Mouse (Mus musculus): ENCODE data around the gene Stat5b.
A peak's percentile ranks its signal among the peaks of the same experiment; 100 is the strongest.

Gene Stat5b

DNA sequence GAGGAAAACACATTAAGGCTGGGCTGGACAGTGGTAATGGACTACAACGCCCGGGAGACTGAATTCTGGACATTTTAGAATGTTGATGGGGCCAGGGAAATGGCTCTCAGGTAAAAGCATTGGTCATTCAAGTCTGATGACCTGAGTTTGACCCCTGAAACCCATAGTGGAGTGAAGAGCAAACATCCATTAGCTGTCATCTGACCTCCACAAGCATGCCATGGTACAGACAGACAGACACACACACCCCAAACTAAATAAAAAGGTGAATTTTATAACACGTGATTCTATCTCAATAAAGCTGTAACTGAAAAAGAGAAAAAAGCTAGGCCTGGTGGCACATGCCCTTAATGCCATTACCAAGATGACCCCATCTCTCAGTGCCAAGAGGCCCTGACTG is 34.2 kb downstream of the Stat5b start:
- DNase-seq (ENCODE audit: low read depth, low spot score): no peak

DNA sequence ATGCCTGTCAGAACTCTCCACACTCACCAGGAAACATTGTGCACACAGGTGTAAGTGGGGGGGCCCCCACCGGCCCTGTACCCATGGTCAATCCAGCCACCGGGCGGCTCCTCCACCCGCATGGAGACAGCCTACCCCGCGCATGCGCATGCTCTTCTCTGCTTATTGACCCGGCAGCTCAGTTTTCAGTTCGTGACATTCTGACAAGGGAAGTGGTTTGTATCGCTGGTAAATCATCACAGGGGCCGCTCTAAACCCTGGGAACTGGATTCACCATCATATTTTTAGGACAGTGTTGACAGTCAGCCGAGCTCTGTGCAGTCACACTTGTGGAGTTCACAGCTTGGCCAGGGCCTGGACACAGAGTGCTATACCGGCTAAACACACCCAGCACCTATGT is 36.0 kb downstream of the Stat5b start:
- no peak for DNase-seq (ENCODE audit: low read depth, low spot score)

DNA sequence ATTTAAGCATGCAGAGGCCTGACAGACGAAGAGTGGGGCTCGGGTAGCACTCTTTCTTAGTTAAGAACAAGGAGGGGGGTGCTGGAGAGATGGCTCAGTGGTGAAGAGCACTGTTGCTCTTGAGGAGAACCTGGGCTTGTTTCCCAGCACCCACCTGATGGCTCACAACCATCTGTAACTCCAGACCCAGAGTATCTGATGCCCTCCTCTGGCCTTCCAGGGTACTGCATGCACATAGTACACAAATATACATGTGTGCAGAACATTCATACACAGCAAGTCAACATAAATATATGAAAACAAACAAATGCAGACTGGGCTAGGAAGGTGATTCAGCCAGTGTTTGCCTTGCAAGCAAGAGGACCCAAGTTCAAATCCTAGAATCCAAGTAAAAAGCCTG is 39.4 kb downstream of the Stat5b start:
- DNase-seq (ENCODE audit: low read depth, low spot score): no peak

DNA sequence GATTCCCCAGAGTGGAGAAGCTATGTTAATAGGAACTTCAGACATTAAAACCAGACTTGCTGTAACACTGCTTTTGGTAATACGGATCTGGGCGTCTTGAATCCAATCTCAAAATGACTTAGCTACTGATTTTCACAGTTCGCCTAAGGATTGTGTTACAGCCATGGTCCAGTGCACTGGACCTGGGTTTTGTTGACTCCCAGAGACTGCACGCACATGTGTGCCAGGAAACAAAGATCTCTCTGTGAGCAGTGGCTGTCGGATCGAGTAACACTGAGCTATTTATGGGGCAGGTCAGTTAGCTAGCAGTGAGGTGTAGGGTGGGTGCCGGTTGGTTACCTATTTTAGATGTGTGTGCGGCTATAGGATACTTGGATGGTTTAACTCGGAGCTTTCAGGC is 40.0 kb downstream of the Stat5b start:
- no peak for DNase-seq (ENCODE audit: low read depth, low spot score)

DNA sequence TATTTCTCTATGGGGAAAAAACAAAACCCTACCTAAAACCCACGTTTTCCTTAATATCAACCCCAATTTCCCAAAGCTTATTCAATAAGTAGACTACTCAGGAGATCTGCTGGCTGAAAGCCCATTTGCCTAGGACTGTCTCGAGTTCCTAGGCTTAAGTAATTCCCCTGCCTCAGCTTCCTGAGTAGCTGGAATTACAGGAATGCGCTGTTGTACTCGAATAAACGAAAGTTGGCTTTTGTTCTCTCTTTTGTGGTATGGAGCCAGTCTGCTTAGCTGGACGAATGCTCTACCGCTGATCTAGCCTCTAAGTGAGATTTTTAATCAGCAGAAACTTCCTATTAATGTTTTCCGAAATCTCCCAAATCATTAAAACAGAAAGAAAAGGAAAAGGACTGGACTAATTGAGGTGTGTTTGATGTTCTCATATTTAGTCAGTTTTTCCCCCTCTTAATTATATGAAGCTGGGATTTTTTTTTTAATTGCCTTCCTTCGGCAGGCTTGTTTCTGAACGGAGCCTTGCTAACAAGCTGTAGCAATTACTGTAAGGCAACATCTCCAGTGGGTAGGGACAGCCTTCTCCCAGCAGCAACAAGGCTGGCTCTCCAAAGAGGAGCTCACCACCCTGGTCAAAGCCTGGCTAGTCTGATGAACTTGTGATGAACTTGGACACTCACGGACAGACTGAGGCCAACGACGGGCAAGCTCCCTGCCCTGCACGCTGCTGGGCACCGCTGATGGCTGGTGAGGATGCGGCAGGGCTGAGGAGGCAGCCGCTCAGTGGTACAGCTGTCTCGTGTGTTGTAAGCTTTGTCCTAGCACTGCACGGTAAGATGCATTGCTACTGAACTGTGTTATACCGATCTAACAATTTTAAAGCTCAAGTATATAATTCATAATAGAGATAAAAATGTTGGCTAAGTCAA is 43.9 kb downstream of the Stat5b start:
- DNase-seq (ENCODE audit: low read depth, low spot score): peak; percentile 63

DNA sequence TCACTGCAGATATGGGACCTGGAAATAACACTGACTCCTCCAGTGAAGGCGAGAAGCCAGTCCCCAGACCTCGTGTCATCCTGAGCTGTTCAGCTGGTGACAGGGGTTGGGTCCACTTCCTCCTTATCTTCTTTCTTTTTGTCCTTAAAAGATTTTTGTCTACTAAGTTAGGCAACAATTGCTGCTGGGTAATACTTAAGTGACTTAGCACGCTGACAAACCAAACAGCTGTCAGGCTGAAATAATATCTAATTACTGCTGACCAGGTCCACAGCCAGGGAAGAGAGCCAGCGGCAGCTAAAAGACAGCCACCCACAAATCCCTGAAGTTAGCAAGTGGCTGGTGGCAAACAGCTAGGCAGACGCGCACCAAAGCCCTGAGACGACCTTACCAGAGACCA is 45.0 kb downstream of the Stat5b start:
- no peak for DNase-seq (ENCODE audit: low read depth, low spot score)

DNA sequence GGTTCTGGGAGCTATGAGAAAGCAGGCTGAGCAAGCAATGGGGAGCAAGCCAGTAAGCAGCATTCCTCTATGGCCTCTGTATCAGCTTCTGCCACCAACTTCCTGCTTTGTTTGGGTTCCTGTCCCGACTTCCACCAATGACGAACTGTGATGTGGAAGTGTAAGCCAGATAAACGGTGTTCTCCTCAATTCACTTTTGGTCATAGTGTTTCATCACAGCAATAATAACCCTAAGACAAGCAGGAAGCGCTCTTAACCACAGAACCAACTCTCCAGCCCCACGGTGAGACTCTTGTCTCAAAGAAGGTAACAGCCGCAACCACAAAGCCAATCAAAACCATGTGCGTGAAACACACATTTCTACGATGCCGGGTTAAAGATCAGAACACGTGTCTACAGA is 46.1 kb downstream of the Stat5b start:
- DNase-seq (ENCODE audit: low read depth, low spot score): no peak

DNA sequence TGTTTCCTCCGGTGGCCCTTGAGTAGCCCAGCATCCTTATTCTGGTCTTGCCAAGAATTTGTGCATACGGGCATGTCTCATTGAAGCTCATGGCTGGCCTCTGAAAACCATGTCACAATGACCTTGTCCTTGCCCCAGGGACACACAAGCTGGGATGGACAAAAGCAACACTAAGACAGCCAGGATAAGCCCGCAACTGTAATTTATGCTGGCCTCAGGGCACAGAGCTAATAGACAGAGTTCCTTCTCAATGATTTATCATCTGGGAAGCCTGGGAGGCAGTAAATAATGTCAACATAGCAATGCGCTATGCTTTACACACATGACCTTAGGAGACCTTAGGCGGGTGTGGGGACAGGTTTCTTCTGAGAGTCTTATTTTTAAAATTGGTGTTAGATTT is 51.1 kb downstream of the Stat5b start:
- no peak for DNase-seq (ENCODE audit: low read depth, low spot score)

DNA sequence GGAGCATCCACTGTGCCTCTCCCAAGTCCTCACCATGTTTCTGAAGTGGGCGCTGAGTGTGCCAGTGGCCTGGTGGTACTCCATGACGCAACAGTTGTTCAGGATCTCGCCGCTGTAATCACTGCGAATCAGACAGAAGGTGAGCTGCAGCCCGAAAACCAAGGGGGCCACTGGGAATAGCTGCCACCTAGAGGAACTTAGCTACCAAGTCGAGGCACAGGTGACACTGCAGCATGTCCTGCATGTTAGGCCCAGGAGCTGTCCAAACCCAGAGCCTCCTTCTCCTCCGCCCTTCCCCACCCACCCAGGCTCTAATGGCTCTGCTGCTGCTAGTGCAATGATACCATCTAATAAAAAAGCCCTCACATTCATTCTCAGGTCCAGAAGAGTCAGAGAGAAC is 53.9 kb downstream of the Stat5b start:
- DNase-seq (ENCODE audit: low read depth, low spot score): no peak

DNA sequence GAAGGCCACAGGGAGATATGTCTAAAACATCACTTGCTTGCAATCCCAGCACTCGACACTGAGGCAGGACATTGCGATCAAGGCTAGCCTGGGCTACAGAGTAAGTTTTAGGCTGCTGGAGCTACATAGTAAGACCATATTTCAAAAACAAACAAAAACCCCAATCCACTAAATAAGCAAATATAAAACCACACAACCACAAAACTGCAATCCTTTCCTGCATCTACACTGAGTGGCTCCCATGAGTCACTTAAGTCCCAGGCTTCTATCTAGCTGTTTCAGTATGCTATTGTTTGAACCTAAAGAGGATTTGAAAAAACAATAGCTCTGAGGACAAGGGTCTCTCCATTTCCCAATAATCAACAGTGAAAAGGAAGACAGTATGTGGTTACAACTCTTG is 55.1 kb downstream of the Stat5b start:
- peak; percentile 63 for DNase-seq (ENCODE audit: low read depth, low spot score)

DNA sequence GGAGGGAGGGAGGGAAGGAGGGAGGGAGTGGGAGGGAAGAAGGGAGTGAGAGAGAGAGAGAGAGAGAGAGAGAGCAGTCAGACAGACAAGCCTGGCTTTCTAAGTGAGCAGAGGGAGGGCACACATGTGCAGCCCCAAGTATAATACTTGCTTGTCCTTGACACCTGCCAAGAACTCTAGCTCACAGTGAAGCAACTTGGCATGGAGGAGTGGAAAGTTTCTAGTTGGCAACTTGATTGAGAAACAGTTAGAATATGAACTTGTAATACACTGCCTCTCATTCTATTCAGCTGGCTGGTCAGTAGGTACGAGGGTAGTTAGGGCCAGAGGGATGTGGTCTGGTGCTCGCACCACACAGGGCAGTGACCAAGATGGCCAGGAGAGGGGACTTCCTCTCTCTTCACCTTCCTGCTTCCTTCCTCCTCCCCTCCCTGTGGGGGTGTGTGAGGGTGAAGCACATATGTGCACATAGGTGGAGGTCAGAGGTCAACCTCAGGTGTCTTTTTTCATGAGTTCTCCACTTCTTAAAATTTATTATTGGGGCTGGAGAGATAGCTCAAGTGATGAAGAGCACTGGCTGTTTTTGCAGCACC is 59.0 kb downstream of the Stat5b start:
- DNase-seq (ENCODE audit: low read depth, low spot score): peak; percentile 74

DNA sequence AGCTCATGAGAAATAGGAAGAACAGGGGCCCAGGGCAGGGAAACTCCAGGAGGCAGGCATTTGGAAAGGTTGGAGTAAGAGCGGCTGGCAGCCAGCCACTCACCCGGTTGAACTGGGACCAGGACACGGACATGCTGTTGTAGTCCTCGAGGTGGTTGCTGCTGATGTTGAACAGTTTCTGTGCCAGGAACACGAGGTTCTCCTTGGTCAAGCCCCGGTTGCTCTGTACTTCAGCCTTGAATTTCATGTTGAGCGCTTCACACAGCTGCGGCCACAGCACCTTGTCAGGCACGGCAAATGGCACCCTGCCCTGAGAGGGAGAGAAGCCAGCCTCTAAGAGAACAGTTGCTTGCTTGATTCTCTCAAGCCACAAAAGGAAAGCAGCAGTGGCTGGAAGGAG is 59.9 kb downstream of the Stat5b start:
- DNase-seq (ENCODE audit: low read depth, low spot score): peak; percentile 52

DNA sequence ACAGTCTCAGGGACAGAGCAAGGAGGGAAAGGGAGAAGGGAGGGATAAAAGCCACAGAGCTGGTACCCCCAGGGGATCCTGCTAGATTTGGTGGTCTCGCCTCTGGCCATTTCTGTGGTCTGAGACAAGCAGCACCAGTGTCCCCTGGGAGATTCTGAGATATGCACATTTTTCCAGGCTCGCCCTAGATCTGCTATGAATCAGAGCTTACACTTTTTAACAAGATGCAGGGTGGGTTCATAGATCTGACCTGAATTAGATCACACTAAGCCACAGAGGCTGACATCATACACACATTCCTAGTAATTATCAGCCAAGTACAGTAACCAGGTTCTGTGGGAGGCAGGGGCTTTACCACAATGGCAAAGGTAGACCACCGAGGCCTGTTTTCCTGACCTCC is 60.8 kb downstream of the Stat5b start:
- DNase-seq (ENCODE audit: low read depth, low spot score): peak; percentile 97

DNA sequence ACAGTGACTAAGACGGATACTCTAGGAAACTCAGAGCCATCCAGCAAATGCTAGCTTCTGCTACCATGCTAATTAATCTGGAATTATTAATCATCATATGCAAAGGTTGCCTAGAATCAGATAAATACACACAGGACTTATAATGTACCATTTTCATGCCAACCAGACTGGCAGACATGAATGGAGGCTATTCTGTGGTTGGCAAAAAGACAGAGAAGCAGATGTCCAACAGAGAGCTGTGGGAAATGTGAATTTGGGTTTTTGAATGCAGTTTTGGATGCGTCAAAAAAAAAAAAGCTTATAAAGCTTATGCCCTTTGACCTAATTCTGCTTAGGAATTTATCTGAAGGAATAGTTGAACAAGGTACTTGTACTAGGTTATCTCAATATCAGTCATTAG is 64.8 kb downstream of the Stat5b start:
- no peak for DNase-seq (ENCODE audit: low read depth, low spot score)

DNA sequence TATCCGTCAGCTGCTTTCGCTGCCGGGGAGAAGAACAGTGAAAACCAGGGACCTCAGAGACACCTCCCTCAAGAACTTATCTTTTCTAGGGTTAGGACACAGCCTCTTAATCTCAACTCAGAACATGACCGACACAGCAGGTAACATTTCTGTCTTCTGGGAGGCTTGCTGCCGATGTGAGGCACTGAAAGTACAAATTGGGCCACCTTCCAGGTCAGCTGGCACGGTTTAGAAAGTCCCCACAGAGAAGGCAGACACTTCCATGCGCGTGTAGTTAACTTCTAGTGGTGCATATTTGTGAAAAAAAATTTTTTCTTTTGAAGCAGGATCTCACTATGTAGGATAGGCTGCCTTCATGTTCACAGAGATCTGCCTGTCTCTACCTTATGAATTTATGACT is 66.2 kb downstream of the Stat5b start:
- DNase-seq (ENCODE audit: low read depth, low spot score): no peak

DNA sequence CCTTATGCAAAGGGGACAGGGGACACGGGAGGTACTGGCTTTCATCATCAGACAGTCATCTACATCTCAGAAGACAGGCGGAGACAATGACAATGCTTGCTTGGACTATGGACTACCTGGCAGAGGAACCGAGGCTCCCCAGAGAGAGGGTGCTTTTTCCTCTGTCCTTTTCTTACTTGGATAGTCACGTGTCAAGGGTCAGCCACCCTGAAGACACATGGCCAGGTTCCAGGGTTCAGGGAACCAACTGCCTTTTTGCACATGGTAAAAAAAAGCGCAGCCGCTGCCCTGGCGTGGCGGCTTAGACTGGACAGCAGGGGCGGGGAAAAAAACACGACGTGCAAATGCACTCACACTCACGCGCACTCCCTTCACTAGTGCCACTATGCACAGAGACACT is 68.0 kb downstream of the Stat5b start:
- DNase-seq (ENCODE audit: low read depth, low spot score): no peak

DNA sequence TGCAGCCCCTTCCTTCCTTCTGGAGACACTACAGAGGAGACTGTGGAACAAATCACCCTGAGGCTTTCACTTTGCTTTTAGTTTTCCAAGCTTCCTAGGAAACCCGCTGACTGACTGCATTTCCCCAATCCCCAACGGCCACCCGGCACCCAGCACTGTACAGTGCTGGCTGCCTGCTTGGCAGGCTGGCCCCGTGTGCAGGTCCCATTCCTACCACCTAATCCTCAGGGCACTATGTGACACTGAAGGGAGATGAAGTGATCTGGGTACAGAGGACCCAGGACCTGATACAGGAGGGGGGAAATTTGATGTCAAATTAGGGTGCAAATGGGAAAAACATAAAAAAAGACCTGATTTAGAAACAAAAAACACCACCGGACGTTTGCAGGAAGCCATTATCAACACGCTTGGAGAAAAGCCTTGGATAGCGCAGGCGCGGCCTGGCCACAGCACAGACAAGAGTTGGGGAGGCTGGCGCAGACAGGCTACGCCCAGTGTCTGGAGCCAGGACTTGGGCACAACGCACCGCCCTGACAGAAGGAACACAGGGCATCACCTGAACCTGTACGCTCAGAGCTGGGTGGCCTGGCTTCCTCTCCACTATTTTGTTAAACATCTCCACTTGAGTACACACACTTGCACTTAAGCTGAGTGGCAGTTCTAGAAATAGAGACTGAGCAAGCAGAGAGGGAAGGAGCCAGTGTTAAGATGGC is 68.6 kb downstream of the Stat5b start:
- no peak for DNase-seq (ENCODE audit: low read depth, low spot score)

DNA sequence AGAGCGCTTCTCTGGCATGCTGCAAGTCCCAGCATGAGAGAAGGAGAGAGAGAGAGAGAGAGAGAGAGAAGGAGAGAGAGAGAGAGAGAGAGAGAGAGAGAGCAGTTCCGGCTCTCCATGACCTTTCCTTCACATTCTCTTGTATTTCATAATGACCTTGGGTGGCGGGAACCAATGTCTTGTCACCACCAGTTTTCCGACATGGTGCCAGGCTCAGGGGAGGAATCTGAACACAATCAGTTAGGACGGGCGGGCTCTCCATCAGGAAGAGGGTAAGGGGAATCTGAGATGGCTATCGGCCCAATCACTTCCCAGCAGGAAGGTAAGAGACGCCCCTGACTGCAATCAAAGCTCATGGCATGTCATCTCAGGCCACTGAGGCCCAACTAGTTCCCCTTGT is 70.3 kb downstream of the Stat5b start:
- no peak for DNase-seq (ENCODE audit: low read depth, low spot score)

DNA sequence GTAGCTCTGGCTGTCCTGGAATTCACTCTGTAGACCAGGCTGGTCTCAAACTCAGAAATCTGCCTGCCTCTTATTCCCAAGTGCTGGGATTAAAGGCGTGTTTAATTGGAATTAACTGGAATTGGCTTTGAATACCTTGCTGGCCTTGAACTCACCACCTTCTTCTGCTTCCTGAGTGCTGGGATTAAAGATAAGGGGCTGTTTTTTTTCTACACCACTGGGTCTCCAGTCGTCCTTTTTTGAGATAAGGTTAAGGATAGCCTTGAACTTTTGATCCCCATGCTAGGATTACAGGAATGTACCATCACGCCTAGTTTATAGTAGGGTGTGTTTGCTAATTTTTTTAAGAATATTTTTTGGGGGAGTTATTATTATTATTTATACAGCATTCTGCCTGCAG is 72.5 kb downstream of the Stat5b start:
- DNase-seq (ENCODE audit: low read depth, low spot score): no peak

DNA sequence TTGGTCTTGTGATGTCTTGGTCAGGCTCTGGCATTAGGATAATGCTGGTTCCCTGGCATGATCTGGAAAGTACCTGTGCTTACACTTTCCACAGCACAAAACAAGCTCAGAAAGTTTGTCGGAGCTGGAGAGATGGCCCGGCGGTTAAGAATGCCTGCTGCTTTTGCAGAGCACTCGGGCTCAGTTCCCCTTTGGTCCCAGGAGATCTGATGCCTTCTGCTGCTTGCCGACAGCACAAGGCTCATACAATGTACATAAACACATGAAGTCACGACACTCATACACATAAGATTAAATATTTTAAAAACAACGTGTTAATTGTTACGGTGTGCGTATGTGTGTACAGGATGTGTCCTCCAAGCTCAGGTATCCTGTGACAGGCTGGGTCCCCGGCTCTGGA is 74.6 kb downstream of the Stat5b start:
- DNase-seq (ENCODE audit: low read depth, low spot score): no peak

DNA sequence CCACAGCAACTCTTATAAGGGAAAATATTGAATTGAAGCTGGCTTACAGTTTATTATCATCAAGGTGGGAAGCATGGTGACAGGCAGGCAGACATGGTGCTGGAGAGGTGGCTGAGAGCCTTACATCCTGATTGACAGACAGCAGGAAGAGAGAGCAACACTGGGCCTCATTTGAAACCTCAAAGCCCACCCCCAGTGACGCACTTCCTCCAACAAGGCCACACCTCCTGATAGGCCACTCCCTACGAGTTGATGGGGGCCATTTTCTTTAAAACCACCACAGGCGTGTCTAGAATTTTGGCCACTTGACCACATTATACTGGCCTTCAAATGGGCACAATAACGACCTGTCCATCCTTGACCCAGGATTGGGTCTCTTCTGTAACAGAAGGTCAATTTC is 76.3 kb downstream of the Stat5b start:
- DNase-seq (ENCODE audit: low read depth, low spot score): no peak

DNA sequence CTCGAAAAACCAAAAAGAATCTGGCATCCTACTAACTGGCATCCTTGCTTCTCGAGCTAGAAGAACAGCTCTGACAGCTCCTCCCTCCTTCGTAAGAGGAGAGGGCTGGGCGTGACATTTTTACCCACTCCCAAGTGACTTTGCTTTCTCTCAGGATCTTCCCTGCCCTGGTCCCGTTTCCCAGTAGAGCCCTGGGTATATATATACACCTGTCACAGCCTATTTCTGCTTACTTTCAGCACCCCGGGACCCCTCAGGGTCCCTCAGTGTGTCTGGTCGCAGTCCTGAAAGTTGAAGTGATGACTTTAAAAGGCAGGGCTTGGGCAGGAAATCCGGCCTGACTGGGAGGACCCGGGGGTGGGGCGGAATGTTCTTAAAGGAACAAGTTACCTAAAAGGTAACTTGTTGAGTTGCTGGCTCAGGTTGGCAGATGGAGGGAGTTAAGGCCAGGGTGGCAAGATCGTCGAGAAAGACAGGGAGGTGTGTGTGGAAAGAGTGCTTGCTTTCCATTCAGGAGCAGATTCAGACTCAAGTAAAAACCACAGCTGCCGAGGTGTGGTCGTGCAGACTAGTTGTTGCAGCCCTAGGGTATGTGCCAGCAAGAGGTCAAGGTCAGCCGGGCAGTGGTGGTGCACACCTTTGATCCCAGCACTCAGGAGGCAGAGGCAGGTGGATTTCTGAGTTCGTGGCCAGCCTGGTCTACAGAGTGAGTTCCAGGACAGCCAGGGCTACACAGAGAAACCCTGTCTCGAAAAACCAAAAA is 79.7 kb downstream of the Stat5b start, which contains the start of gene Ghdc:
Gene Ghdc, minus strand, starts transcription at position 312 of the 763 bp plus-strand sequence.
- peak; percentile 78 for DNase-seq (ENCODE audit: low read depth, low spot score)

Measured in 3T3-L1 (cell line).